Mouse (Mus musculus) cerebellum, adult 9-11 months (tissue): Measurements from ENCODE around the gene Ccdc102a.

ENCODE experiments used
- DNase-seq: peaks from one replicate; pipeline ENCODE4 v3.0.0; 2022

Ccdc102a gene

GRCm38 (mm10) chr8:94917851-94918495 is at the start of gene Ccdc102a:
Gene Ccdc102a, minus strand, starts transcription at chr8:94918098.
- DNase-seq: no peak

- no peak for DNase-seq
These were observed 49.7 kb upstream of the Ccdc102a start for GRCm38 (mm10) chr8:94967554-94967953.

GRCm38 (mm10) chr8:94967071-94967470 is 49.2 kb upstream of the Ccdc102a start:
- no peak for DNase-seq

- DNase-seq: no peak
These were observed 48.7 kb upstream of the Ccdc102a start for GRCm38 (mm10) chr8:94966578-94966977.

- no peak for DNase-seq
These were observed 46.9 kb upstream of the Ccdc102a start for GRCm38 (mm10) chr8:94964828-94965227.

GRCm38 (mm10) chr8:94962201-94962600 is 44.3 kb upstream of the Ccdc102a start:
- no peak for DNase-seq

GRCm38 (mm10) chr8:94956078-94956574 is 38.2 kb upstream of the Ccdc102a start:
- no peak for DNase-seq

- DNase-seq: no peak
These were observed 37.2 kb upstream of the Ccdc102a start for GRCm38 (mm10) chr8:94954921-94955758.

- DNase-seq: no peak
These were observed 36.5 kb upstream of the Ccdc102a start for GRCm38 (mm10) chr8:94954368-94954737.

GRCm38 (mm10) chr8:94953624-94954367 is 35.9 kb upstream of the Ccdc102a start:
- DNase-seq: no peak

GRCm38 (mm10) chr8:94952086-94952485 is 34.2 kb upstream of the Ccdc102a start:
- DNase-seq: no peak

- no peak for DNase-seq
These were observed 32.6 kb upstream of the Ccdc102a start for GRCm38 (mm10) chr8:94950458-94950857.

- peak; percentile 69 for DNase-seq
These were observed 32.1 kb upstream of the Ccdc102a start for GRCm38 (mm10) chr8:94950046-94950445.

GRCm38 (mm10) chr8:94949010-94949409 is 31.1 kb upstream of the Ccdc102a start:
- no peak for DNase-seq

- DNase-seq: no peak
These were observed 30.5 kb upstream of the Ccdc102a start for GRCm38 (mm10) chr8:94948421-94948820.

GRCm38 (mm10) chr8:94945185-94945584 is 27.3 kb upstream of the Ccdc102a start:
- no peak for DNase-seq

GRCm38 (mm10) chr8:94942566-94942965 is 24.7 kb upstream of the Ccdc102a start:
- DNase-seq: no peak

GRCm38 (mm10) chr8:94935172-94935571 is 17.3 kb upstream of the Ccdc102a start:
- DNase-seq: no peak

- no peak for DNase-seq
These were observed 16.0 kb upstream of the Ccdc102a start for GRCm38 (mm10) chr8:94933918-94934317.

GRCm38 (mm10) chr8:94928227-94928626 is 10.3 kb upstream of the Ccdc102a start:
- DNase-seq: no peak

- DNase-seq: no peak
These were observed 5.5 kb upstream of the Ccdc102a start, which contains the start of gene Adgrg5 for GRCm38 (mm10) chr8:94923405-94923804. Gene Adgrg5, plus strand, starts transcription at chr8:94923694.

GRCm38 (mm10) chr8:94922602-94923001 is 4.7 kb upstream of the Ccdc102a start:
- DNase-seq: no peak

- DNase-seq: no peak
These were observed 4.3 kb upstream of the Ccdc102a start for GRCm38 (mm10) chr8:94922176-94922575.
